ENCODE assay signal across 8 mouse cellular contexts in genomic region chr7:144582284-144582980, GRCm38 (mm10). TPM values are rescaled to one million over a fixed set of nuclear protein-coding genes. Genes with fewer than 3 reads are reported as not detected.
DNase-seq lines count a peak whose midpoint lies in the region; ATAC-seq and TF ChIP-seq lines count a peak whose summit lies in the region.

Fadd (minus strand) TSS chr7:144582463.

- 0 out of 2 replicates have a peak, but pooled peaks cover 10% of the 10 kb centered on the region for H3K36me3 ChIP-seq in hindbrain, postnatal 0 days (ENCODE audit: insufficient read depth, low read length)

- peak within 1 kb of the TSS; percentile 65 for H3K4me2 ChIP-seq in hindbrain, postnatal 0 days (ENCODE audit: low read depth, low read length)

- peak within 1 kb of the TSS; percentile 63 for H3K9ac ChIP-seq in hindbrain, postnatal 0 days (replicated peaks; ENCODE audit: low read length)

- peak; percentile 87 for ATAC-seq in hindbrain, postnatal 0 days
- peak; percentile 77 for ATAC-seq in megakaryocyte, adult 5-6 weeks (ENCODE audit: poor library complexity, severe bottlenecking)

- no peaks in the 10 kb centered on the region; the same call in 1 of the 2 replicates for H3K27me3 ChIP-seq in hindbrain, postnatal 0 days (ENCODE audit: insufficient read depth, low read length)

- no peaks in the 10 kb centered on the region for H3K9me3 ChIP-seq in hindbrain, postnatal 0 days (ENCODE audit: low read length)

- peak; percentile 76 for DNase-seq in WW6 (ENCODE audit: low read depth, low spot score)
- peak; percentile 94 to 96 for DNase-seq in cerebellum, postnatal 4 days (ENCODE audit: low spot score in 2 of 2)
- DNase-seq in gastrocnemius, adult 2 months: peak; percentile 96
- peak; percentile 97 for DNase-seq in hindbrain, postnatal 0 days (ENCODE audit: low spot score)
- DNase-seq in left cerebral cortex, adult 2 months (ENCODE audit: extremely low spot score in 1 of 2, low spot score in 2 of 2): peak; percentile 89
- peak; percentile 92 to 96 for DNase-seq in right cerebral cortex, adult 2 months (ENCODE audit: low spot score in 2 of 2)
- peak; percentile 96 for DNase-seq in urinary bladder, postnatal 14 days (ENCODE audit: low spot score)

- intact Hi-C loops in gastrocnemius, adult 2 months (cut with DNase I): loop anchor here (10.0 kb wide), 1 partner anchor 368 kb away; no protein-coding TSS in a partner anchor
- intact Hi-C loops in left cerebral cortex, adult 2 months (cut with DNase I): loop anchor here (2.0 to 5.0 kb wide), 2 partner anchors 30 to 505 kb away; partner anchors contain the start of gene Ppfia1

- 1% methylated on average over 34 of the region's 34 CpGs for WGBS in hindbrain, postnatal 0 days

- peaks cover 13% of the 10 kb centered on the region for H3K4me1 ChIP-seq in hindbrain, postnatal 0 days (ENCODE audit: insufficient read depth, low read length)

- no peak for TF ChIP-seq CTCF in gastrocnemius, adult 2 months (IDR thresholded peaks at IDR 0.05)
- TF ChIP-seq CTCF in hindbrain, postnatal 0 days (IDR thresholded peaks at IDR 0.05; ENCODE audit: low read depth): no peak
- TF ChIP-seq CTCF in left cerebral cortex, adult 2 months (IDR thresholded peaks at IDR 0.05): no peak

- H3K27ac ChIP-seq in gastrocnemius, adult 2 months: peak within 1 kb of the TSS; percentile 86
- peak within 1 kb of the TSS; percentile 80 for H3K27ac ChIP-seq in hindbrain, postnatal 0 days
- H3K27ac ChIP-seq in left cerebral cortex, adult 2 months: peak within 1 kb of the TSS; percentile 75

- peak within 1 kb of the TSS; percentile 98 for H3K4me3 ChIP-seq in gastrocnemius, adult 2 months
- H3K4me3 ChIP-seq in hindbrain, postnatal 0 days (ENCODE audit: low read length): peak within 1 kb of the TSS; percentile 56
- H3K4me3 ChIP-seq in left cerebral cortex, adult 2 months: peak within 1 kb of the TSS; percentile 60

RNA-seq across cellular contexts. Expression of gene Fadd, which starts in this region (rescaled TPM):
- total RNA-seq in gastrocnemius, adult 2 months (2021): 1 to 10 TPM; 1.6 to 2.6 TPM
- 3.4 and 4.3 TPM in 2 replicates for total RNA-seq in hindbrain, postnatal 0 days (2014; rRNA removed)
- 3.1 and 3.7 TPM in 2 replicates for polyA plus RNA-seq in hindbrain, postnatal 0 days (2015; fragmentation: Nextera tagmentation; extraction: Ambion mirVana)
- total RNA-seq in left cerebral cortex, adult 2 months (2021): 1 to 10 TPM; 2.1 to 2.3 TPM
- total RNA-seq in megakaryocyte, adult 5-6 weeks (2015): 7.4 and 7.5 TPM in 2 replicates
- 2.9 and 4.2 TPM in 2 replicates for total RNA-seq in megakaryocyte, adult 5-6 weeks (2017)

Comparison
In these comparisons a context has a peak if more than half of its experiments do, and no peak if none do; other contexts are left out.
1. Peak in every context shown above with its lines: DNase-seq, ATAC-seq, H3K4me3 ChIP-seq and H3K27ac ChIP-seq.